Comparison of ENCODE assay signal across 8 mouse cellular contexts in genomic region chr3:54915643-54916071, GRCm38 (mm10). TPM values are rescaled to one million over a fixed set of nuclear protein-coding genes. Genes with fewer than 3 reads are reported as not detected.
DNase-seq lines count a peak whose midpoint lies in the region; ATAC-seq lines count a peak whose summit lies in the region.

TSS of gene Sertm1 (minus strand) at chr3:54915887.

- peaks cover 34% of the 10 kb centered on the region for H3K27me3 ChIP-seq in heart, embryonic 16.5 days (ENCODE audit: control insufficient read depth, insufficient read depth, low read length)
- peaks cover 12% of the 10 kb centered on the region for H3K27me3 ChIP-seq in neural tube, embryonic 11.5 days (ENCODE audit: control insufficient read depth, insufficient read depth, low read length)

- peak; percentile 33 for DNase-seq in kidney, postnatal 10 days
- no peak for DNase-seq in kidney, adult 8-10 months
- peak; percentile 80 for DNase-seq in embryo, embryonic 9.5 days (ENCODE audit: extremely low spot score)
- DNase-seq in left cerebral cortex, adult 9 months (ENCODE audit: low spot score in 2 of 2), result peak; percentile 15 to 51
- peak; percentile 83 for DNase-seq in neural tube, embryonic 11.5 days (ENCODE audit: low spot score)
- no peak for DNase-seq in T-cell, adult 2 months (ENCODE audit: low spot score)
- no peak for DNase-seq in lung, postnatal 14 days

- H3K9me3 ChIP-seq in heart, embryonic 16.5 days (replicated peaks; ENCODE audit: control insufficient read depth, low read length), result no peaks in the 10 kb centered on the region
- no peaks in the 10 kb centered on the region for H3K9me3 ChIP-seq in neural tube, embryonic 11.5 days (ENCODE audit: control insufficient read depth, low read length)

- H3K9ac ChIP-seq in heart, embryonic 16.5 days (ENCODE audit: low read length), result peak within 1 kb of the TSS; percentile 68
- peak within 1 kb of the TSS; percentile 47 for H3K9ac ChIP-seq in neural tube, embryonic 11.5 days (ENCODE audit: low read length)

- H3K27ac ChIP-seq in heart, embryonic 16.5 days (ENCODE audit: low read length), result no peak within 1 kb of the TSS
- H3K27ac ChIP-seq in neural tube, embryonic 11.5 days (ENCODE audit: low read depth, low read length), result no peak within 1 kb of the TSS

- peak within 1 kb of the TSS; percentile 59 for H3K4me3 ChIP-seq in heart, embryonic 16.5 days (ENCODE audit: low read length)
- H3K4me3 ChIP-seq in neural tube, embryonic 11.5 days (ENCODE audit: low read depth, low read length), result peak within 1 kb of the TSS; percentile 47

- peak within 1 kb of the TSS; percentile 89 for H3K4me2 ChIP-seq in heart, embryonic 16.5 days (ENCODE audit: low read depth, low read length)
- H3K4me2 ChIP-seq in neural tube, embryonic 11.5 days (ENCODE audit: low read depth), result peak within 1 kb of the TSS; percentile 85

- peak; percentile 94 for ATAC-seq in heart, embryonic 16.5 days (replicated peaks; ENCODE audit: extremely low read depth, insufficient read depth, low FRiP score)
- peak; percentile 99 for ATAC-seq in neural tube, embryonic 11.5 days (ENCODE audit: insufficient read depth, low FRiP score, low TSS enrichment)

- H3K4me1 ChIP-seq in heart, embryonic 16.5 days (ENCODE audit: control insufficient read depth, insufficient read depth, low read length), result peaks cover 9% of the 10 kb centered on the region; the same call in 1 of the 2 replicates
- H3K4me1 ChIP-seq in neural tube, embryonic 11.5 days (ENCODE audit: control insufficient read depth, insufficient read depth, low read length), result peaks cover 5% of the 10 kb centered on the region; the same call in 1 of the 2 replicates

- no peaks in the 10 kb centered on the region for H3K36me3 ChIP-seq in heart, embryonic 16.5 days (ENCODE audit: control insufficient read depth, insufficient read depth)
- H3K36me3 ChIP-seq in neural tube, embryonic 11.5 days (ENCODE audit: control insufficient read depth, insufficient read depth, low read length), result no peaks in the 10 kb centered on the region

- under 1% methylated on average over 37 of the region's 38 CpGs for WGBS in heart, embryonic 16.5 days
- WGBS in neural tube, embryonic 11.5 days, result under 1% methylated on average over 31 of the region's 38 CpGs

RNA-seq across cellular contexts. Expression of gene Sertm1, which starts in this region (rescaled TPM):
- polyA plus RNA-seq in heart, embryonic 16.5 days (2015; fragmentation: Nextera tagmentation; extraction: Ambion mirVana), result 0.07 and 0.11 TPM in 2 replicates
- polyA plus RNA-seq in neural tube, embryonic 11.5 days (2014; fragmentation: Nextera tagmentation; extraction: Ambion mirVana), result 0.29 and 0.57 TPM in 2 replicates

Comparison
In these comparisons a context has a peak if more than half of its experiments do, and no peak if none do; other contexts are left out.
1. DNase-seq: peak in kidney, postnatal 10 days (single experiment), embryo, embryonic 9.5 days (single experiment) and left cerebral cortex, adult 9 months (2 of 2); none in kidney, adult 8-10 months (0 of 2), T-cell, adult 2 months (single experiment) and lung, postnatal 14 days (single experiment).
2. Peak in ATAC-seq, H3K4me3 ChIP-seq, H3K9ac ChIP-seq and H3K4me2 ChIP-seq in heart, embryonic 16.5 days; RNA of the gene not detected or under 1 TPM.
3. Peak in DNase-seq, ATAC-seq, H3K4me3 ChIP-seq, H3K9ac ChIP-seq and H3K4me2 ChIP-seq in neural tube, embryonic 11.5 days; RNA of the gene not detected or under 1 TPM.